Mouse (Mus musculus): ENCODE measurements around the gene Nisch. TPM values are rescaled to one million over a fixed set of nuclear protein-coding genes. Genes with fewer than 3 reads are reported as not detected.

The Nisch gene
- total RNA-seq, 4 experiments from 2014 or later, result 129 to 142 (median 131) TPM

DNA sequence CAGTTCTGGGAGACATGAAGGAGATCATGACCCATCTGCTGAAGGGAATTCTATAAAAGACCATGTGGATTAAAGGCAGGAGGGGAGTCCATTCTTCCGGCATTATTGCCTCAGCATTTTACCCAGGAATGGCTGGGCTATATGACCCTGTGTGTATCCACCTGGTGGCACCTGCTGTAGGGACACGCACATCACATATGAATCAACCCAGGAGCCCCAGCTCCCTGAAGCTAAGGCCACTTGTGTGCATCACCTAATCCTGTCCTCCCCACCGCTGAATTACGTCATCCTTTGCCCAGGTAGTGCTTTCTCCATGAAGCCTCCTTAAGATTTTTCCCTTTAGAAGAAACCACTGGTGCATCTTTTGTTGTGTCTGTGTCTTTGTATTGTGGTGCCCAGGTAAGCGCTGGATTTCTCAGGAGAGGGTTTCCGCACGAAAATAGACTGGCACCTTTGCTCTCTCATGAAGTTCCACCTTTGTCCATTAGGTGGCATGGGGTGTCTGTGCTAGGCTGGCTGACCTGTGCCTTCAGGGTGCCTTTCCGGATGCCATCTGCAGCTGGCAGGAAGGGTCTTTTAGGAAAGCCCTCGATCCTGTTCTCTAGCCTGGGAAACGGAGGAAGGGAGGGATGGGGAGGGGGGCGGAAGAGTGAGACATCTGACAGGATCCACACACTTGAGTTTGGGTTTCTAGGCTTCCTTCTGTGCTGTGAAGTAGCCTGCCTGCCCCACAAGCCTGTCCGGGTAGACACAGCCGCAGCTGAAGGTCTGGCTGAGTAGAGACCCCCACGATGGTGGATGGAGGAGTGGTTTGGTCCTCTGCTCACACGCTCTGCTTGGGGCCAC lies 1.4 kb downstream of the Nisch start:
- DNase-seq (ENCODE audit: low spot score), result peak; percentile 75

DNA sequence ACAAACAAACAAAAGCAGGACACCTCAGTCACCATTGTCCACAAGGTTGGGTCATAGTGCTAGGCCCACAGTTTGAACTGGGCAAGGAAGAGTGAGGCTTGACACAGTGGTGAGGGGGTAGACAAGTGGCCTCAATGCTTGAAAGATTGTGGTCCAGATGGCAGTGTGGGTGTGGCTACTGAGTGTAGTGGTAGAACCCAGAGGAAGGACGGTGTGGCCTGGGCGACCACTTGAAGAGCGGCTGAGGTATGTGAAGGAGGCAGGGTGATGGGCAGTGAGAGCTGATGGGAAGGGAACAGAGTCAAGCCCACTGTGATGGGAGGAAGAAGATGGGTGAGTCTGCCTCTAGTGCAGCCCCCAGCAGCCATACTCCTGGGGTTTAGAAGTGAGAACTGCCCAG lies 2.1 kb downstream of the Nisch start:
- DNase-seq (ENCODE audit: low spot score), result no peak

DNA sequence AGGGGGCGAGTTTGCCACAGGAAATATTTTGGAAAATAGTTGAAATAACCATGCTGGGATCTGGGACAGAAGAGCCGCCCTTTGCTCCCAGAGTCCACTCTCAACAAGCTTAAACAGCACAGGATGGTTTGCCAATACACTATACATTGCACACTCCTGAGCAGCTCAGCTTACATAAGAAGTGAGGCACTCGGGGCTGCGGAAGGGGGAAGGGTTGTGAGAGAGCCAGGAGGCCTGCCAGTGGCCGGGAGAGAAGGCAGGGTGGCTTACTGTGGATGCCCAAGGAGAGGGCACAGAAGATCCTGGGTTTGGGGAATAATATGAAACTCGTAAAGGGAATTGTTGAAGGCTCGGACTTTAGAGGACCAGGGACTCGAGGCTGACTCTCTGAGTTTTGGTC lies 2.9 kb downstream of the Nisch start:
- no peak for DNase-seq (ENCODE audit: low spot score)

DNA sequence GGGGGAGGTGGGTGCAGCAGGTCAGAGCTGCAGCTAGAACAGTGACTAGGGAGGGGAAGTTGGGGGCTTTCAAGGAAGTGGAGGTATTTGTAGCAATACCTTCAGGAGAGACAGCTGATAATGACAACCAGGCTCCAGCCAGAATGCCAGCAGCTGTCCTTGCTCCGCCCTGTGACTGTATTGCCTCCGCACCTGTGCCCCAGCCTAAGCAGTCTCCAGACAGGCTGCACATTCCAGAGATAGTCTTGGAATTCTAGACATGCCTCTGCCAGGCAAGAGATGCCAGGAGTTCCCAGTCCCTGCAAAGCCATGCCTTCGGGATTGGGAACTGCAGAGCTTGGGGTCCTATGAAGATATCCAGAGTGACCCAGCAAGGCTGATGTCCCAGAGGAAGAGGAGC lies 4.2 kb downstream of the Nisch start:
- no peak for DNase-seq (ENCODE audit: low spot score)

DNA sequence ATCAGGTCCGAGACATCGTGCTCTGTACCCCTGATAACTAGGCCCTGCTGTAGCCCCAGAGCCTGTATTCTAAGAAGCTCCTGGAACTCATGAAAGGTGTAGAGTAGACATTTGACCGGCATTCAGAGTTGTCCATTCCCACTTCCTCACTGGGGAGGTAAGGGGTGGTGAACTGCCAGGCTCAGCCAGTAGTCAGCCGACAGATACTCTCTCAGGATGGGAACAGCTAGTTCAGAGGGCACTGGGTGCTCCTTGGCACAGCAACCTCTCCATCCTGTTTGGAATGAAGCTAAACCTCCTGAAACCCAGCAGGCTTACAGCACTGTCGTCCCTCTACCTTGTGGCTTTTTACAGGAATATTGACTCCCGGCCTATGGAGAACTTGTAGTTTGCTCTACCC lies 4.9 kb downstream of the Nisch start:
- DNase-seq (ENCODE audit: low spot score), result no peak

DNA sequence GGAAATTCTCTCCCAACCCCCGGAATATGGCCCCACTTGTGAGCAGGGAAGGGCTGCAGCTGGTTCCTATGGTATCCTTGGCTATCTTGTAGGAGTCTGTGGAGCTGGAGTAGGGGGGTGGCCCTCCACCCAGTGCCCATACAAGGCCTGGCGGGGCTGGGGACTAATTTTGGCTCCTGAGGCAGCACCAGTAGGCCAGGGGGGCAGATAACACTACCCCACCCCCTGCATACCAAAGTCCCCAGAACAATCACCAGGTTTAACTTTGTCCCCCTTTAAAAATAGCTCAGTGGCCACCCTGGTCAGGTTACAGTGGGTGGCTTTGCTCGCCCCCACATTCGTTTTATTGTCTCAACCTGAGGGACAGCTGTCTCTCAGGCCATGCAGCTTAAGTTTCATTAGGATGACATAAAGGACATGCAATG lies 7.6 kb downstream of the Nisch start:
- DNase-seq (ENCODE audit: low spot score), result peak; percentile 55

DNA sequence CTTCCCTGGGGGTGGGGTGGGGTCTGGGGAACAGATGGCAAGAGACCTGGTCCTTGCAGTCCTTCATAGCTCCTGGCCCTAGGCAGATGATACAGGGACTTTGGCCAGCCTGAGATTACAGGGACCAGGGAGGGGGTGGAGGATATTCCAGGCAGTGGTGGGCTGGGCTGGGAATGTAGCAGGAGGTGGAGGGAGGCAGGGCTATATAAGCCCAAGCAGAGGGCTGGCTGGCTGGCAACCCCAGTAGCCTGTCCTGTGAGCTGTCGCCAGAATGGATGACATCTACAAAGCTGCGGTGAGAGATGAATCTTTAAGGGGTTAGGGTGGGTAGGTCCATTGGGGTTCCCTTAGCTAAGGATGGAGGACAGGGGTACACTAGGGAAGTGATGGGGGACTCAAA lies 8.7 kb downstream of the Nisch start, which contains the start of gene Tnnc1:
TSS of gene Tnnc1 (plus strand) at position 229 of the 400 bp plus-strand sequence.
- no peak for DNase-seq (ENCODE audit: low spot score)

DNA sequence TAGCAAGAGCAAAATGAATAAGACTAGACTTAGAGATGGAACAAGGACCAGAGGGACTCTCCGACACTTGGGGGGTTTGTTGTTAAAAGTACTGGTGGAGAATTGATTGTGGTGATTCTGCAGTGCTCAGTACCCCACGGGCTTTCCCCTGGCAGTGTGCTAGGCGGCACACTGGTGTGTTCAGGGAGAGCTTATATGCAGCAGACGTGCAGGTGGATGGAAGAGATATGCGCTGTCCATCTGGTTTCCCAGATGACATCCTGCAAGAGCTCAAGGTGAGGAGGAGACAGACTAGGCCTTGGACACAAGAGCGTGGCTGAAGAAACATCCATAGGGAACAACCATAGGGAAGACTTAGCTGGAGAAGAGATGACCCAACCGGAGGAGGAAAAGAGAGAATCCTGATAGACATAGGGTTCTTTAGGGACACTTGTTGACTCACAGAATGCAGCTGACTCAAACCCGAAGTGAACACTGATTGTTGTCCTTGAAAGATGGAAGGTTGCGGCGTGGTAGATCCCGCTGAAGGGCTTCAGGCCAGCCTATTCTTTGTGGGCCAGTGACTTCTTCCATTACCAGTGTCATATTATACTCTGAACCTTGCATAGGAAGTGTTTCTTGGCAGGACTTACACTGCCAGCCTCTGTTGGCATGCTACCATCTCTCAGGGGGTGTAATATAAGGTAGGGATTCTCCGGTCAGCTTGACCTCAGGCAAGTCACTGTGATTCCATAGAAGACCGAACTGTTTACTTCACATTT lies 9.5 kb downstream of the Nisch start:
- no peak for DNase-seq (ENCODE audit: low spot score)

DNA sequence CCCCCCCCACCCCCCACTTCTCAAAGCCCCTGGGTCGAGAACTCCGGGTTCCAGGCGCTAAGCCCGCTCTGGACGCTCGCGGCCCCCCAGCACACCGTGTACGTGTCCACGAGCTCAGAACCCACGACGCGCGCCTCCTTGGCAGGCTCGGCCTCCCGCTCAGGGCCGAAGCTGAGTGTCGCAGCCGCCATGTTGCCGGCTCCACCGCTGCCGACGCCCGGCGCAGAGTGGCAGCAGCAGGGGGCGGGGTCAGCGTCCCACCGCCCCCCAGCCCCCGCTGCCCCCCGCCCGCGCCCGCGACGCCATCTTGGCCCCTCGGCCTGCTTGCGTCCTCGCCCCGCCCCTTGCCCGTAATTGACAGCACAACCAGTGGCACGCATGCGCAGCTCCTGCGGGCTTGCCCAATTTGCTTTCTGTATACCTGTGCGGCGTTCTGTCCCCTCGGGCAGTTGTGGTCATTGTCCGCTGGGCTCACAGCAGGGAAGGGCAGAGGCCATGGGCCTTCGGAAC lies 10.2 kb downstream of the Nisch start:
- DNase-seq (ENCODE audit: low spot score), result peak; percentile 92

DNA sequence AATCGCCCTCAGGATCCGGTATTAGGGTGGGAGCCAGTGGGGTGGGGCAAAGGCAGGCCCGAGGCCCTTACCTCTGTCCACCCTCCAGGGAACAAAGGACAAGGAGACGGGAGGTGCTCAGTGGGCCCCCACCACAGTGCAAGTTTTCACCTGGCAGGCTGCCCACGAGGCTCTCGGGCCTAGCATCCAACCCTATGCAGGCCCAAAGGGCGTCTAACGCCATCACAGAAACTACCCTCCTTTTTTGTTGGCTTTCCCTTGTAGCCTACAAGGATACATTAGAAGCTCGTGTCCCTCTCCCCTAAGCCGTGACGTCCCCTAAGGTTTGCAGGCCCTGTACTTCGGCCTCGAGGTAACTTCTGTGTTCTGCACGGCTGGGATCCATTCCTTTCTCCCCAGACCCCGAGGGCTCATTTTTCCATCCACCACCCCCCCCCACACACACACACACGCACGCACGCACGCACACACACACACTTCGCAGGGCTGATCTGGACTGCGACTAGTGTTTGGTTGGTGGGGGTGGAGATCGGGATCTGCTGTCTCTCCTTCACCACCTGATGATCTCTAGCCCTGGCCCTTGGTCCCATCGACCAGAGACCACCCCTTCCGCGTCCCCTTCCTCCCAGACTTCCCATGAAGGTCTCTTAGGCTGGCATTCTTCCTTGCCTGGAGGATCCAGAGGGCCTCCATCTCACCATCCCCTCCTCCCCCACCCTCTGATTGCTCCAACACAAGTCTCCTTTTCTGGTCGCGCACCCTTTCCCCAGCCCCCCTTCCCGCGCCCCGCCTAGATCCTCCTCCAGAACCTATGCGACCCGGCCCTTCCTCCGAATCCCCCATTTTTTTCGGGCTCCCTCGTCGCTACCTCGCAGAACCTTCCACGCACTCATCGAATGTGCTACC lies 10.9 kb downstream of the Nisch start:
- no peak for DNase-seq (ENCODE audit: low spot score)

DNA sequence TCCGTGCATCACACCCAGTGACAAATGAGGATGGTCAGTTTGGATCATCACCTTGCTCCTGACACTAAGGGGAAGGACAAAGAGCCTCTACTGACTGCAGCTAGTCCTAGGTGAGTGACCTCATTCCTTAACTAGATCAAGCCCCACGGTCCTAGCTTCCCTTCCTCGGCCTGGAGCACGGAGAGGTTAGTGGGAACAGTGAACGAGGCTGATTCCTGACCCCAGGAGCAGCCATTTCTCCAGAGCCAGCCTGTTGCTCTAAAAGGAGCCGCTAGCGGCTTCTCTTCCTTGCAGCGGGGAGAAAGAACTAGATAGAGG lies 11.5 kb downstream of the Nisch start:
- DNase-seq (ENCODE audit: low spot score), result no peak

DNA sequence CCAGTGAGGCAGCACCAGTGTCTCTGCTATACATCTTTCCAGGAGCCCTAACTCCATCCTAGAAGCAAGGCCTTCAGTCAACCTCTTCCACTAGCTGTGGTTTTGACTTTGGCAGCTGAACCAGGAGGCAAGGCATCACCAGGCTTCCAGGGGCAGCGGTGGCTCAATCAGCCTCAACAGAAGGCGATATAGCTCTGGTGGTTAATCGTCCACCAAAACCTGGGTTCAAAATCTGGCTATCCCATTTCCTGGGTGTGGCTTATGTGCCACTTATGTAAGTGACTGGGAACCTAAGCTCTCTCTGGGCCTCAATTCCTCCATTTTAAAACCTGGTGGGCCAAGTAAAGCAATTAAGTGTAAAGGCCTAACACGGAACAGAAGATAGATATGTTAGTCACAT lies 11.9 kb downstream of the Nisch start:
- DNase-seq (ENCODE audit: low spot score), result no peak

DNA sequence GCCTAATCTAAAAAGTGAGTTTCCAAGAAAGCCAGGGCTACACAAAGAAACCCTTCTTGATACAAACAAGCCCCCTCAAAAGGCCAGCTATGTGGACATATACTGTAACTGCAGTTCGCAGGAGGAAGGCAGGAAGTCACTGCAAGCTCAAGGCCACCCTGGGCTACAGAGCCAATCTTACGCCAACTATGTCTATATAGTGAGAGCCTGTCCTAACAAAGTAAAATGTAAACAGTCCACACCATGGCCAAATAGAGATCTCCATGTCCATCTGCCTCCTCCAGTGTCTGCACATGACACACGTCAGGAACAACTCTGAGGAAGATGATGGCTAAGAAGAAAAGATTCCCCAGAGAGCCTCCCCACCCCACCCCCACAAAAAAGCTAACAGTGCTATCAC lies 16.7 kb downstream of the Nisch start:
- no peak for DNase-seq (ENCODE audit: low spot score)

DNA sequence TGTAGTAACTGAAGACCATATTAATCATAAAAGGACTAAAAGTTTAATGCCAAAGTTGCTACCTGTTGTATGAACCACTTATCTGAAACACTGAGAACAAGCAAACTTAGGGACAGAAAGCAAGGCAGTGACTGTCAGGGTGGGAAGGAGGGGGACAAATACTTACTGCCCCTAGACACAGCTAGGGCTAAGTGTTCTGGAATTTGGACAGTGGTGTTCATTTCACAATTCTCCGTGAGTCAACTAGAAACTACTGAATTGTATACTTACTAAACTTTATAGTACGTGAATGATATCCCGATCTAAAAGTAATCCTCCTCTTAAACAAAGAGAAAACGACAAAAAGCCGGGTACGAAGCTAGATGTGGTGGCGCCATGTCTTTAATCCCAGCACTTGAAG lies 17.1 kb downstream of the Nisch start:
- DNase-seq (ENCODE audit: low spot score), result no peak

DNA sequence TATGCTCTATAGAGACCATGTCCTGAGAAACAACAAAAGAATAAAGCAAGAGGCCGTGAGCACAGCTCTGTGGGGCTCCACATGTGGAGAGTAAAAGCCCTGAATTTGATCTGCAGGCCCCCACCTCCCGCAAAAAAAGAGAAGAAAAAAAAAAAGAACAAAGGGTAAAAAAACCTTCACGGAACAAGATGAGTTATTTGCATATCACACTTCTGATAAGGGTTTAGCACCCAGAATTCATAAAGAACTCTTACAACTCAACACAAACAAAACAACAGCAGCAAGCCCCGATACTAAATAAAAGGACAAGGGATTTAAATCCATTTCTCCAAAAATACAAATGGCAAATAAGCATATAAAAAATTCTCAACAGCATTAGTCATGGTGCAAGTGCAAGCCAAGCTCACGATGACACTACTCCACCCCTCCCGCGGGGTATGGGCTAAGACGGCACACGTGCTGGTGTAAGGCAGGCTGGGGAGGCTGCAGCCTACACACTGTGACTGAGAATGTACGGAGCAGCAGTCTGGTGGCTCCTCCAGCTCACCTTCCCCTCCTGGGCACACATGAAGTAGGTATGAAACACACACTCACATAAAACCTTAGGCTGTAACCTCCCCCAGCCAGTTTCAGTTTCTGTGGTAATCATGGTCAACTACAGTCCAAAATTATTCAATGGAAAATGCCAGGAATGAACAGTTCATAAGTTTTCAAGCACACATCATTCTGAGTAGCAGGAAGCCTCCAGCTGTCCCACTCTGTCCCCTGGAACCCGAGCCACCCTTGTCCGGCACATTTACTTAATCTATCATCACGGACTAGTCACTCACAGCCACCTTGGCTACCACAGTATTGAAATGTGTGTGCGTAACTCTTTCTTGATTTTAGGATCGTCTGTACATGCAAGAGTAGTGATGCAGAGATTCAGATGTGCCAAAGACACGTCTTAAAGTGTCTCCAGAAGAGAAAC lies 18.9 kb downstream of the Nisch start:
- DNase-seq (ENCODE audit: low spot score), result no peak

DNA sequence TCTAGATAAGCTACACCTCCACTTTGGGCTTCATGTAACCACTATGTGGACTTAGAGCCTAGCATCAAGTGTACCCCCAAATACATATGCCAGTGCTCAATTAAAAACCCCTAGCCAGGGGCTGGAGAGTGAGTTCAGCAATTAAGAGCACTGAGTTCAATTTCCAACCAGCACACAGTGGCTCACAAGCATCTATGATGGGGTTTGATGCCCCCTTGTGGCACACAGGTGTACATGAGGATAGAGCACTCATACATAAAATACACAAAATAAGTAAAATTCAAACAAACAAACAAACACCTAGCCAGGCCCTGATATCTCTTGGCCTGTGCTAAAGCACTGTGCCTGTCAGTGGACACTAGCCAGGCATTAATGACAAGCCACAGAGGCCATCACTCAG lies 20.8 kb downstream of the Nisch start:
- DNase-seq (ENCODE audit: low spot score), result no peak

DNA sequence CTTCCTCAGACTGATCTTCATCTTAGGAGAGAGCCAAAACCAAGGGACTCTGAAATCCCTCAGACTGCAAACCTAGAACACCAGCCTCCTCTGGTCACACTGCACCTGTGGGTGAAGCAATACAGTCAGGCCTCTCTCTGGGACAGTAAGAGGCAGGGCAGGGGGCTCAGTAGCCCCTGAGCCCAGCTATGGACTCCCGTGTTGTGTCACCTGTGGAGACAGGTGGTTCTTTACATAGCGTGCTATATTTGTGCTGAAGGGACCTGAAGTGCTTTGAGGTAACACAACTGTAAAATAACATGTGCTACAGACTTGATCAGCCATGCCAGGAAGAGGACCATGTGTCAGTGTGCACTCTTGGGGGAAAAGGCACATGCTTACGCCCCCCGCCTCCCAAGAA lies 21.2 kb downstream of the Nisch start:
- DNase-seq (ENCODE audit: low spot score), result no peak

DNA sequence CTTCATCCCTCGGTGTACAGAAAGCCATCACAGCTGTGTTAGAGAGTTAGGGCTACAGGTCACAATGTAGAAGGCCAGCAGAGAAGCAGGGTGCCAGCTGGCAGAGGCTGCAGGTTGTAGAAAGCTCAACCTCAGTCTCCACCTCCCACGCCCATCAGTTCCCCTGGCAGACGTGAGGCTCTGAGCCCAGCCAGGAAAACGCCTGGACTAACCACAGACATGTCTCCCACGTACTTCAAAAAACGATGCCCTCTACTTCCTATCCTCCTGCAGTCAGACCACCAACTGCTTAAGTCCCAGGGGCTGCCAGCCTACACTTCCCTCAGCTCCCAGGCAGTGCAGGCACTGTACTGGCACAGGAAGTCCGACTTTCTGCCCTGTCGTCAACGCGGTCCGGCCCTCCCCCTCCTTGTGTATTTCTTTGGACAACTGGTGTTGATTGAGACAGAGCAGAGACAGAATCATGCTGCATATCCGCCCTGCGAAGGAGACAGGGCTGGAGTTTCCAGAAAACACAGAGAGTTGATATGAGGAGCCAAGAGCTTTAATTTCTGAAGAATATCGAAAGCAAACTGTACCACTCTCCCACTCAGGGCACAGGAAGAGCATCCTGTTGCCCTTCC lies 21.7 kb downstream of the Nisch start:
- peak; percentile 88 for DNase-seq (ENCODE audit: low spot score)

DNA sequence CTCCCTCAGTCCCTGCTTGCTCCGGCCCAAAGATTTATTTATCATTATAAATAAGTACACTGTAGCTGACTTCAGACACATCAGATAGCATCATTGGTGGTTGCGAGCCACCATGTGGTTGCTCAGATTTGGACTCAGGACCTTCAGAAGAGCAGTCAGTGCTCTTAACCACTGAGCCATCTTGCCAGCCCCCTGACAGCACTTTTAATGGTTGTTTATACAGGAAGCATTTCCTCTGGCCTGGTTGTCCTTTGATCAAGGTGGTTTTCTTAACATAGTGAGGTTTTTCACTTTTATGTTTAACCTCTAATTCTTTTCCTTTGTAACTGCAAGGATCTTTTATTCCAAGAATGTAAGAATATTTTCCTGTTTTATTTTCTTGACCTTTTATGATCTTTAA lies 22.3 kb downstream of the Nisch start:
- DNase-seq (ENCODE audit: low spot score), result no peak

DNA sequence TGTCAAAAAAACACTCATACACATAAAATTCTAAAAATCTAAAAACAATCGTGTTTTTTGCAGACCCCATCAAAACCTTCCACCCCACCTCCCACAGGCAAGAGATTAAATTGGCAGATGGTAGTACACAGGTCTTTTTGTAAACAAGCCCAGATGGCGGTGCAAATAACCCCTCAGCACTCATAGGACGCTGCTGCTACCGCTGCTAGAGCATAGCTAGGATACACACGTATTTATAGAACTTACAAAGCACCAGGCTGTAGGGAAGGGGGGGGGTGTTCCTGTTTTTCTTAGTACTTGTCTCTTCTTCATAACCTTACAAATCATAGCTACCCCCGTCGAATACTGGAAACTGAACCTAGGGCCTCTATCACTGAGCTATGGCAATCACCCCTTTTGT lies 23.0 kb downstream of the Nisch start:
- no peak for DNase-seq (ENCODE audit: low spot score)

Measured in heart, adult 8-10 months (tissue).